Mouse (Mus musculus) intestine, embryonic 15.5 days (tissue): Measurements from ENCODE around the gene Mybpc2. TPM values are rescaled to one million over a fixed set of nuclear protein-coding genes. Genes with fewer than 3 reads are reported as not detected.

Experiments used
- ATAC-seq: fragments of 200-750 bp; cut with Nextera tagmentation; 2 replicates; pipeline ENCODE4 v1.8.0; 2017; ENCODE audit warnings: moderate TSS enrichment, moderate library complexity
- H3K27ac ChIP-seq: fragments of 300-500 bp; sonication (generic); 2 replicates; pipeline ENCODE4 v1.5.1; 2015; ENCODE audit warnings: mild to moderate bottlenecking, inconsistent platforms
- H3K27me3 ChIP-seq: fragments of 300-500 bp; sonication (generic); replicated peaks from 2 replicates; pipeline ENCODE4 v1.6.1; 2015; ENCODE audit warnings: inconsistent platforms
- H3K36me3 ChIP-seq: fragments of 300-500 bp; sonication (generic); 2 replicates; pipeline ENCODE4 v1.6.1; 2015; ENCODE audit warnings: inconsistent platforms
- H3K4me1 ChIP-seq: fragments of 300-500 bp; sonication (generic); replicated peaks from 2 replicates; pipeline ENCODE4 v1.6.1; 2015; ENCODE audit warnings: inconsistent platforms
- H3K4me2 ChIP-seq: fragments of 300-500 bp; sonication (generic); replicated peaks from 2 replicates; pipeline ENCODE4 v1.6.1; 2015; ENCODE audit warnings: mild to moderate bottlenecking, inconsistent platforms
- H3K4me3 ChIP-seq: fragments of 300-500 bp; sonication (generic); replicated peaks from 2 replicates; pipeline ENCODE4 v1.5.1; 2015; ENCODE audit warnings: inconsistent platforms
- H3K9ac ChIP-seq: fragments of 300-500 bp; sonication (generic); 2 replicates; pipeline ENCODE4 v1.6.1; 2015; ENCODE audit warnings: inconsistent platforms
- H3K9me3 ChIP-seq: fragments of 300-500 bp; sonication (generic); 2 replicates; pipeline ENCODE4 v1.6.1; 2016; ENCODE audit warnings: inconsistent platforms
- WGBS: fragments of 180-500 bp; shearing (Covaris S2); methylation state at CpG from one replicate; pipeline ENCODE4 v1.1.7; 2015; 5-methylcytosine and 5-hydroxymethylcytosine counted together
- polyA plus RNA-seq: library from polyadenylated mRNA; unstranded; fragments of >200 nt; fragmentation: Nextera tagmentation; extraction: Ambion mirVana; gene quantifications from 2 replicates; pipeline ENCODE4 v1.2.1, GENCODE M21; 2015

Gene Mybpc2
- polyA plus RNA-seq, 1 experiment from 2014 or later = 0.36 TPM

GRCm38 (mm10) chr7:44530507-44530906 is 6.1 kb upstream of the Mybpc2 start:
- H3K27me3 ChIP-seq = peaks cover 7% of the 10 kb centered on the region; the same call in 1 of the 2 replicates
- no peak overlapping the region for H3K4me2 ChIP-seq
- H3K9me3 ChIP-seq = no peaks in the 10 kb centered on the region
- H3K9ac ChIP-seq = no peak overlapping the region
- peaks cover 17% of the 10 kb centered on the region for H3K36me3 ChIP-seq
- ATAC-seq = no peak
- WGBS = 82% methylated on average over 3 of the region's 3 CpGs
- H3K27ac ChIP-seq = no peak overlapping the region
- H3K4me1 ChIP-seq = peaks cover 4% of the 10 kb centered on the region
- H3K4me3 ChIP-seq = no peak overlapping the region

DNA sequence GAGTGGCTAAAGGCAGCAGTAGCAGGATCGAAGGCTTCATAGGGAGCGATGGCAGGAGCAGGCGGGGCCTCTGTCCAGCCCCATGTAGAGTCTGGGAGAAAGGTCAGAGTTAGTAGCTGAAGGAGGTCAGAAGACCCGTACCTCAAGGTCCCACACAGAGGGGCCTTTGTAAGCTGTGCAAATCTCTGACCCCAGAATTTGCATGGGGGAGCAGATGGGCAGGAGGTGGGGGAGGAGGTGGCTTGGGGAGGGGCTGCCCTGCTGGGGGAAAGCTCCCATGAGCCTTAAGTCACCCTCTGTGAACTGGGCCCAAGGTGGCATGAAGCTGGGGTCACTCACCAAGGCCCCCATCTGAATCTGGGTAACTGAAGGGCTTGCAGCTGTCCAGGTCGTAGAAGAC is 5.1 kb upstream of the Mybpc2 start:
- 63% methylated on average over 5 of the region's 5 CpGs for WGBS
- H3K36me3 ChIP-seq = peaks cover 15% of the 10 kb centered on the region

DNA sequence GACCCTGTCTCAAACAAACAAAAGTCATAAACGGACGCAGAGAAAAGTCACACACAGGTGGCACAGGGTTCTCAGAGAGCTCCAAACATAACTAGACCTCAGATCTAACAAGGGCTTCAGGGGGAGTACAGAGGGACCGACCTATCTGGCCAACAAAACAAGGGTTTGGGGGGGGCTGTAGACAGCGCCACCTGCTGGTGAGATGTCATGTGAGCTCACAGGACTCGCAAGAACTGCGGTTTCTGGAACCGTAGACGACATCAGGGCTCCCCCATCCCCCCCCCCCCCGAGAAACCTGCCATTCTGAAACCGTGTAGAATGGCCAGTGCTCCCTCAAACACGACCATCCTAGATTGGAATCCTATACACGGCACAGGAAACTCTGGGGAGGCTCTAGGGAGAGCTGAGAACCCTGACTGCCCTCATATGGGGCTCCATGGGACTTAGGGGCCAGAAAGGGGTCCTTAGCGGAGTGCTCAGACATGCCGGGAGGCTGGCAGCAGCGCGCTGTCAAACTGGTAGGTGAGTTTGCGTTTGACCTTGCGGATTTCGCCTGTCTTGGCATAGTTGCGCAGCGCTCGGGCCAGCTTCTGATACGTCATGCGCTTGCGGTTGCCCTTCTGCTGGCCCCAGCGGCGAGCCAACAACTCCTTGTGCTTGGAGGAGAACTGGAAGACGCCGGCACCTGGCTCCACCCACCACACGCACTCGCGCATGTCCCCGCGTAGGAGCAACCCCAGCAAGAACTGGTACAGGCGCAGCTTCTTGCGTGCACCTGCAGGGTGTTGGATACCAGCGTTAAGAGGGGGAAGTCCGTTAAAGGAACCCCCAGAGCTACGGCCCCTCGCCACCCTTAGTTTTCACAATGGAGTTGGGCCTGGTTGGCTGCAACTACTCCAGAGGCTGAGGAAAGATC is 3.3 kb upstream of the Mybpc2 start:
- Histone ChIP-seq H3K4me2 (peak overlapping the region; percentile 87), H3K9me3 (no peaks in the 10 kb centered on the region), H3K4me3 (peak overlapping the region; percentile 38), H3K4me1 (peaks cover 15% of the 10 kb centered on the region), H3K27ac (no peak overlapping the region), H3K27me3 (peaks cover 30% of the 10 kb centered on the region), H3K9ac (peak overlapping the region; percentile 38), H3K36me3 (0 out of 2 replicates have a peak, but pooled peaks cover 3% of the 10 kb centered on the region)
- 6% methylated on average over 40 of the region's 40 CpGs for WGBS
- peak; percentile 64 for ATAC-seq

More for the DNA sequence above, 5.1 kb upstream of the Mybpc2 start:
- no peak for ATAC-seq
- Histone ChIP-seq H3K9ac (no peak overlapping the region), H3K4me2 (no peak overlapping the region), H3K27ac (no peak overlapping the region), H3K4me1 (peaks cover 14% of the 10 kb centered on the region), H3K9me3 (no peaks in the 10 kb centered on the region), H3K27me3 (peaks cover 14% of the 10 kb centered on the region), H3K4me3 (no peak overlapping the region)

DNA sequence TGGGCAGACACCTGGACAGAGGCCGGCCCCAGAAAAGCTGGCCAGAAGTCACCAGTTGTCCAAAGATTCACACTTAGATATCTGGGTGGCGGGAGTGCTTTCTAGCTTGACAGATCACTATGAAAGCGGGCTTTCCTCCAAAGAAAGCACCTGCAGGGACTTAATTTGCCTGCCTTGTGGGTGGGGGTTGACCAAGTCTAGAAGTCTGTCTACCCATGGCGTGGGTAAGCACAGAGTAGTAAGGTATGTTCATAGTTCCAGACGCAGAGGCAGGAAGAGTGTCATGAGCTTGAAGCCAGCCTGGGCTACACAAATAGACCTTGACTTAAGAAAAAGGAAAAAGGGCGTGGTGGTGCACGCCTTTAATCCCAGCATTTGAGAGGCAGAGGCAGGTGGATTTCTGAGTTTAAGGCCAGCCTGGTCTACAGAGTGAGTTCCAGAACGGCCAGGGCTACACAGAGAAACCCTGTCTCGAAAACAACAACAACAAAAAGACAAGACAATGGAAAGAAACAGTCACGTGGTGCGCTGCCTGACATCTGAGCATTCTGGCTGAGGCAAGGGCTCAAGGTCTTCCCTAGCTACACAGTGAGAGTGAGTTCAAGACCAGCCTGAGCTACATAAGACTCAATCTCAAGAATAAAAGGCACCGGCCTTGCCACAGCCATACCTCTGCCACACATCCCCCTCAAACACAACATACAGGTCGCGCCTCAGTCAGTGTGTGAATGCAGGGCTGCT is 2.1 kb upstream of the Mybpc2 start:
- H3K9me3 ChIP-seq = no peaks in the 10 kb centered on the region
- H3K27ac ChIP-seq = no peak overlapping the region
- ATAC-seq = no peak
- H3K4me1 ChIP-seq = peaks cover 18% of the 10 kb centered on the region
- WGBS = 90% methylated on average over 14 of the region's 14 CpGs
- no peak overlapping the region for H3K9ac ChIP-seq
- H3K36me3 ChIP-seq = no peaks in the 10 kb centered on the region
- peaks cover 39% of the 10 kb centered on the region for H3K27me3 ChIP-seq
- H3K4me3 ChIP-seq = no peak overlapping the region
- no peak overlapping the region for H3K4me2 ChIP-seq

- WGBS = 16% methylated on average over 22 of the region's 22 CpGs
- no peak overlapping the region for H3K4me3 ChIP-seq
These were observed 823 bp upstream of the Mybpc2 start for GRCm38 (mm10) chr7:44525126-44525832.

GRCm38 (mm10) chr7:44523056-44523455 is 1.4 kb downstream of the Mybpc2 start:
- 69% methylated on average over 2 of the region's 2 CpGs for WGBS
- H3K27me3 ChIP-seq = peaks cover 39% of the 10 kb centered on the region
- ATAC-seq = no peak

More at GRCm38 (mm10) chr7:44525126-44525832, 823 bp upstream of the Mybpc2 start:
- Histone ChIP-seq H3K4me2 (peak overlapping the region; percentile 50), H3K9ac (no peak overlapping the region), H3K9me3 (no peaks in the 10 kb centered on the region), H3K36me3 (no peaks in the 10 kb centered on the region), H3K4me1 (peaks cover 20% of the 10 kb centered on the region), H3K27me3 (peaks cover 39% of the 10 kb centered on the region), H3K27ac (no peak overlapping the region)
- ATAC-seq = peak; percentile 32; the same call in 1 of the 2 replicates

GRCm38 (mm10) chr7:44521710-44522109 is 2.7 kb downstream of the Mybpc2 start:
- H3K4me3 ChIP-seq = no peak overlapping the region; the same call in 1 of the 2 replicates
- peak overlapping the region; percentile 41 for H3K4me2 ChIP-seq
- H3K27me3 ChIP-seq = peaks cover 36% of the 10 kb centered on the region
- peaks cover 16% of the 10 kb centered on the region for H3K4me1 ChIP-seq
- no peaks in the 10 kb centered on the region for H3K9me3 ChIP-seq
- no peaks in the 10 kb centered on the region for H3K36me3 ChIP-seq
- no peak overlapping the region for H3K27ac ChIP-seq
- no peak overlapping the region for H3K9ac ChIP-seq
- peak; percentile 43; the same call in 1 of the 2 replicates for ATAC-seq
- WGBS = 2% methylated on average over 20 of the region's 20 CpGs

More at GRCm38 (mm10) chr7:44523056-44523455, 1.4 kb downstream of the Mybpc2 start:
- Histone ChIP-seq H3K9me3 (no peaks in the 10 kb centered on the region), H3K27ac (no peak overlapping the region), H3K36me3 (no peaks in the 10 kb centered on the region), H3K4me1 (peaks cover 20% of the 10 kb centered on the region), H3K4me2 (no peak overlapping the region), H3K4me3 (no peak overlapping the region), H3K9ac (no peak overlapping the region)

GRCm38 (mm10) chr7:44520990-44521389 is 3.5 kb downstream of the Mybpc2 start:
- Histone ChIP-seq H3K27ac (no peak overlapping the region), H3K9ac (no peak overlapping the region), H3K36me3 (no peaks in the 10 kb centered on the region), H3K27me3 (peaks cover 33% of the 10 kb centered on the region), H3K4me2 (no peak overlapping the region), H3K4me1 (peaks cover 16% of the 10 kb centered on the region), H3K4me3 (no peak overlapping the region), H3K9me3 (no peaks in the 10 kb centered on the region)
- ATAC-seq = no peak
- WGBS = 62% methylated on average over 3 of the region's 3 CpGs

- 0 out of 2 replicates have a peak, but pooled peaks cover 5% of the 10 kb centered on the region for H3K4me1 ChIP-seq
- ATAC-seq = no peak
- peaks cover 24% of the 10 kb centered on the region for H3K27me3 ChIP-seq
- no peak overlapping the region for H3K4me3 ChIP-seq
- H3K4me2 ChIP-seq = no peak overlapping the region
- H3K9me3 ChIP-seq = no peaks in the 10 kb centered on the region
- WGBS = 64% methylated on average over 9 of the region's 9 CpGs
- H3K27ac ChIP-seq = no peak overlapping the region
- no peak overlapping the region for H3K9ac ChIP-seq
- H3K36me3 ChIP-seq = no peaks in the 10 kb centered on the region
These were observed 5.1 kb downstream of the Mybpc2 start for GRCm38 (mm10) chr7:44519240-44519913.

DNA sequence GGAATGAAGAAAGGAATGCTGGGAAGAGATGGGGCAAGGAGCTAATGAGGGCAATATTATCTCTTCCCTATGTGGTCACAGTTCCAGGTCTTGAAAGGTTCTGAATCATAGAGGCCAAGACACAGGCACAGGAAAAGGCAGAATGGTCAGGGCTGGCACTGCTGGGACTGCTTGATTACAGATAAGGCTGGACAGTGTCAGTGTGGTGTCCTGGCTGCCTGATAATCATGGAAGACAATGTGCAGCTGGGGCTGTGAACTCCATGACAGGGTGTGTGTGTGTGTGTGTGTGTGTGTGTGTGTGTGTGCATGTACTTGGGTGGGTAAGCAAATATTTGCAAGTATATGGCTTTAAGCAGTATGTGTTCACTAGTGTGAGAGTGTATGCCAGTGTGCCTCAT is 17.0 kb downstream of the Mybpc2 start:
- Histone ChIP-seq H3K9ac (no peak overlapping the region), H3K4me2 (no peak overlapping the region), H3K36me3 (no peaks in the 10 kb centered on the region), H3K27me3 (0 out of 2 replicates have a peak, but pooled peaks cover 4% of the 10 kb centered on the region), H3K4me1 (no peaks in the 10 kb centered on the region), H3K4me3 (no peak overlapping the region), H3K9me3 (no peaks in the 10 kb centered on the region), H3K27ac (no peak overlapping the region)
- ATAC-seq = no peak

- 38% methylated on average over 5 of the region's 5 CpGs for WGBS
- ATAC-seq = no peak
These were observed 22.8 kb downstream of the Mybpc2 start for GRCm38 (mm10) chr7:44501563-44502115.

More at GRCm38 (mm10) chr7:44501563-44502115, 22.8 kb downstream of the Mybpc2 start:
- Histone ChIP-seq H3K4me1 (peaks cover 4% of the 10 kb centered on the region; the same call in 1 of the 2 replicates), H3K9ac (no peak overlapping the region), H3K27ac (no peak overlapping the region), H3K4me2 (no peak overlapping the region), H3K4me3 (no peak overlapping the region), H3K27me3 (no peaks in the 10 kb centered on the region), H3K36me3 (no peaks in the 10 kb centered on the region), H3K9me3 (no peaks in the 10 kb centered on the region)
